Mouse (Mus musculus): ENCODE data around the gene Qrfp. TPM values are rescaled to one million over a fixed set of nuclear protein-coding genes. Genes with fewer than 3 reads are reported as not detected.

The Qrfp gene
- polyA plus RNA-seq, 1 experiment from 2014 or later = 0.13 TPM

- peaks cover 43% of the 10 kb centered on the region for H3K4me1 ChIP-seq (ENCODE audit: control insufficient read depth, insufficient read depth, low read length)
These were observed 15.1 kb upstream of the Qrfp start for GRCm38 (mm10) chr2:31825469-31825911.

GRCm38 (mm10) chr2:31823933-31824730 is 13.8 kb upstream of the Qrfp start:
- 0 out of 2 replicates have a peak, but pooled peaks cover 6% of the 10 kb centered on the region for H3K27me3 ChIP-seq (ENCODE audit: control insufficient read depth, insufficient read depth, low read length)
- H3K36me3 ChIP-seq (ENCODE audit: control insufficient read depth, insufficient read depth, low read length) = no peaks in the 10 kb centered on the region
- no peak overlapping the region for H3K4me3 ChIP-seq (replicated peaks; ENCODE audit: low read depth, low read length)
- WGBS = 60% methylated on average over 13 of the region's 15 CpGs
- peak overlapping the region; percentile 86 for H3K27ac ChIP-seq (replicated peaks; ENCODE audit: low read depth, low read length)
- no peak overlapping the region for H3K9ac ChIP-seq (replicated peaks; ENCODE audit: low read length)
- no peak for DNase-seq
- peaks cover 35% of the 10 kb centered on the region for H3K4me1 ChIP-seq (ENCODE audit: control insufficient read depth, insufficient read depth, low read length)
- H3K9me3 ChIP-seq (ENCODE audit: control insufficient read depth, low read length) = no peaks in the 10 kb centered on the region
- ATAC-seq (ENCODE audit: low FRiP score, low TSS enrichment) = no peak
- no peak overlapping the region for H3K4me2 ChIP-seq (ENCODE audit: low read length)

More at GRCm38 (mm10) chr2:31825469-31825911, 15.1 kb upstream of the Qrfp start:
- DNase-seq (no peak), ATAC-seq (ENCODE audit: low FRiP score, low TSS enrichment) (no peak)
- no peaks in the 10 kb centered on the region for H3K9me3 ChIP-seq (ENCODE audit: control insufficient read depth, low read length)
- no peak overlapping the region for H3K9ac ChIP-seq (replicated peaks; ENCODE audit: low read length)
- H3K4me2 ChIP-seq (ENCODE audit: low read length) = no peak overlapping the region
- WGBS = 89% methylated on average over 16 of the region's 16 CpGs
- no peak overlapping the region for H3K4me3 ChIP-seq (replicated peaks; ENCODE audit: low read depth, low read length)
- H3K27me3 ChIP-seq (ENCODE audit: control insufficient read depth, insufficient read depth, low read length) = 0 out of 2 replicates have a peak, but pooled peaks cover 6% of the 10 kb centered on the region
- H3K36me3 ChIP-seq (ENCODE audit: control insufficient read depth, insufficient read depth, low read length) = no peaks in the 10 kb centered on the region
- no peak overlapping the region for H3K27ac ChIP-seq (replicated peaks; ENCODE audit: low read depth, low read length)

- 0 out of 2 replicates have a peak, but pooled peaks cover 6% of the 10 kb centered on the region for H3K27me3 ChIP-seq (ENCODE audit: control insufficient read depth, insufficient read depth, low read length)
- DNase-seq = peak; percentile 91
These were observed 12.4 kb upstream of the Qrfp start for GRCm38 (mm10) chr2:31822524-31823371.

GRCm38 (mm10) chr2:31815367-31815766 is 5.0 kb upstream of the Qrfp start:
- DNase-seq (peak; percentile 77), ATAC-seq (ENCODE audit: low FRiP score, low TSS enrichment) (0 out of 2 replicates have a peak, but pooled peaks have one; percentile 15)
- Histone ChIP-seq H3K9ac (replicated peaks; ENCODE audit: low read length) (no peak overlapping the region), H3K9me3 (ENCODE audit: control insufficient read depth, low read length) (no peaks in the 10 kb centered on the region), H3K36me3 (ENCODE audit: control insufficient read depth, insufficient read depth, low read length) (no peaks in the 10 kb centered on the region), H3K4me3 (replicated peaks; ENCODE audit: low read depth, low read length) (no peak overlapping the region), H3K27me3 (ENCODE audit: control insufficient read depth, insufficient read depth, low read length) (no peaks in the 10 kb centered on the region), H3K4me2 (ENCODE audit: low read length) (no peak overlapping the region), H3K4me1 (ENCODE audit: control insufficient read depth, insufficient read depth, low read length) (peaks cover 6% of the 10 kb centered on the region), H3K27ac (replicated peaks; ENCODE audit: low read depth, low read length) (no peak overlapping the region)
- 29% methylated on average over 5 of the region's 5 CpGs for WGBS

More at GRCm38 (mm10) chr2:31822524-31823371, 12.4 kb upstream of the Qrfp start:
- Histone ChIP-seq H3K9ac (replicated peaks; ENCODE audit: low read length) (peak overlapping the region; percentile 45), H3K27ac (replicated peaks; ENCODE audit: low read depth, low read length) (peak overlapping the region; percentile 86), H3K4me1 (ENCODE audit: control insufficient read depth, insufficient read depth, low read length) (peaks cover 27% of the 10 kb centered on the region), H3K36me3 (ENCODE audit: control insufficient read depth, insufficient read depth, low read length) (no peaks in the 10 kb centered on the region), H3K4me2 (ENCODE audit: low read length) (peak overlapping the region; percentile 58), H3K4me3 (replicated peaks; ENCODE audit: low read depth, low read length) (peak overlapping the region; percentile 25), H3K9me3 (ENCODE audit: control insufficient read depth, low read length) (no peaks in the 10 kb centered on the region)
- ATAC-seq (ENCODE audit: low FRiP score, low TSS enrichment) = peak; percentile 77
- 4% methylated on average over 39 of the region's 39 CpGs for WGBS

GRCm38 (mm10) chr2:31814699-31815098 is 4.3 kb upstream of the Qrfp start:
- 83% methylated on average over 7 of the region's 7 CpGs for WGBS
- Histone ChIP-seq H3K9me3 (ENCODE audit: control insufficient read depth, low read length) (no peaks in the 10 kb centered on the region), H3K4me3 (replicated peaks; ENCODE audit: low read depth, low read length) (no peak overlapping the region), H3K27me3 (ENCODE audit: control insufficient read depth, insufficient read depth, low read length) (no peaks in the 10 kb centered on the region), H3K4me1 (ENCODE audit: control insufficient read depth, insufficient read depth, low read length) (peaks cover 13% of the 10 kb centered on the region), H3K36me3 (ENCODE audit: control insufficient read depth, insufficient read depth, low read length) (no peaks in the 10 kb centered on the region), H3K27ac (replicated peaks; ENCODE audit: low read depth, low read length) (no peak overlapping the region), H3K4me2 (ENCODE audit: low read length) (no peak overlapping the region), H3K9ac (replicated peaks; ENCODE audit: low read length) (no peak overlapping the region)
- no peak for DNase-seq
- no peak for ATAC-seq (ENCODE audit: low FRiP score, low TSS enrichment)

- no peak for ATAC-seq (ENCODE audit: low FRiP score, low TSS enrichment)
- Histone ChIP-seq H3K4me1 (ENCODE audit: control insufficient read depth, insufficient read depth, low read length) (peaks cover 23% of the 10 kb centered on the region), H3K9ac (replicated peaks; ENCODE audit: low read length) (no peak overlapping the region), H3K4me3 (replicated peaks; ENCODE audit: low read depth, low read length) (no peak overlapping the region), H3K36me3 (ENCODE audit: control insufficient read depth, insufficient read depth, low read length) (no peaks in the 10 kb centered on the region), H3K4me2 (ENCODE audit: low read length) (no peak overlapping the region), H3K9me3 (ENCODE audit: control insufficient read depth, low read length) (no peaks in the 10 kb centered on the region), H3K27me3 (ENCODE audit: control insufficient read depth, insufficient read depth, low read length) (no peaks in the 10 kb centered on the region), H3K27ac (replicated peaks; ENCODE audit: low read depth, low read length) (no peak overlapping the region)
- 92% methylated on average over 4 of the region's 4 CpGs for WGBS
- DNase-seq = no peak
These were observed 3.3 kb upstream of the Qrfp start for GRCm38 (mm10) chr2:31813641-31814040.

- 89% methylated on average over 14 of the region's 14 CpGs for WGBS
- H3K4me2 ChIP-seq (ENCODE audit: low read length) = no peak overlapping the region
- H3K27me3 ChIP-seq (ENCODE audit: control insufficient read depth, insufficient read depth, low read length) = no peaks in the 10 kb centered on the region
- no peaks in the 10 kb centered on the region for H3K9me3 ChIP-seq (ENCODE audit: control insufficient read depth, low read length)
- peaks cover 46% of the 10 kb centered on the region for H3K4me1 ChIP-seq (ENCODE audit: control insufficient read depth, insufficient read depth, low read length)
- no peaks in the 10 kb centered on the region for H3K36me3 ChIP-seq (ENCODE audit: control insufficient read depth, insufficient read depth, low read length)
- H3K27ac ChIP-seq (replicated peaks; ENCODE audit: low read depth, low read length) = no peak overlapping the region
- ATAC-seq (ENCODE audit: low FRiP score, low TSS enrichment) = no peak
- H3K4me3 ChIP-seq (replicated peaks; ENCODE audit: low read depth, low read length) = no peak overlapping the region
- no peak overlapping the region for H3K9ac ChIP-seq (replicated peaks; ENCODE audit: low read length)
- no peak for DNase-seq
These were observed 942 bp upstream of the Qrfp start for GRCm38 (mm10) chr2:31811086-31811958.

GRCm38 (mm10) chr2:31809358-31809740 is 1.0 kb downstream of the Qrfp start:
- no peak for DNase-seq
- peaks cover 59% of the 10 kb centered on the region for H3K4me1 ChIP-seq (ENCODE audit: control insufficient read depth, insufficient read depth, low read length)
- H3K9ac ChIP-seq (replicated peaks; ENCODE audit: low read length) = no peak overlapping the region
- no peaks in the 10 kb centered on the region for H3K36me3 ChIP-seq (ENCODE audit: control insufficient read depth, insufficient read depth, low read length)
- H3K4me2 ChIP-seq (ENCODE audit: low read length) = no peak overlapping the region; the same call in 1 of the 2 replicates
- H3K9me3 ChIP-seq (ENCODE audit: control insufficient read depth, low read length) = no peaks in the 10 kb centered on the region
- 34% methylated on average over 2 of the region's 2 CpGs for WGBS
- H3K27me3 ChIP-seq (ENCODE audit: control insufficient read depth, insufficient read depth, low read length) = no peaks in the 10 kb centered on the region
- no peak overlapping the region; the same call in 1 of the 2 replicates for H3K27ac ChIP-seq (replicated peaks; ENCODE audit: low read depth, low read length)
- no peak for ATAC-seq (ENCODE audit: low FRiP score, low TSS enrichment)
- no peak overlapping the region for H3K4me3 ChIP-seq (replicated peaks; ENCODE audit: low read depth, low read length)
